Mouse (Mus musculus) hindbrain, embryonic 10.5 days (tissue): Measurements from ENCODE around the gene Fam117a. TPM values are rescaled to one million over a fixed set of nuclear protein-coding genes. Genes with fewer than 3 reads are reported as not detected.

Source experiments
- DNase-seq: peaks from one replicate; pipeline ENCODE4 v3.0.0-alpha.2; 2017; ENCODE audit warnings: low spot score
- H3K27ac ChIP-seq: fragments of 300-500 bp; sonication (generic); 2 replicates; pipeline ENCODE4 v1.5.1; 2016; ENCODE audit warnings: mild to moderate bottlenecking, moderate library complexity
- H3K27me3 ChIP-seq: fragments of 300-500 bp; sonication (generic); 2 replicates; pipeline ENCODE4 v1.6.1; 2016; ENCODE audit warnings: mild to moderate bottlenecking; ENCODE audit not compliant: poor library complexity, insufficient read depth, severe bottlenecking
- H3K36me3 ChIP-seq: fragments of 300-500 bp; sonication (generic); 2 replicates; pipeline ENCODE4 v1.6.1; 2016; ENCODE audit warnings: mild to moderate bottlenecking, moderate library complexity
- H3K4me1 ChIP-seq: fragments of 300-500 bp; sonication (generic); replicated peaks from 2 replicates; pipeline ENCODE4 v1.6.1; 2016; ENCODE audit warnings: mild to moderate bottlenecking
- H3K4me3 ChIP-seq: fragments of 300-500 bp; sonication (generic); 2 replicates; pipeline ENCODE4 v1.5.1; 2016; ENCODE audit warnings: mild to moderate bottlenecking, moderate library complexity
- H3K9me3 ChIP-seq: fragments of 300-500 bp; sonication (generic); 2 replicates; pipeline ENCODE4 v1.6.1; 2016; ENCODE audit warnings: mild to moderate bottlenecking, moderate library complexity
- WGBS: fragments of 180-500 bp; shearing (Covaris S2); methylation state at CpG from one replicate; pipeline ENCODE4 v1.1.7; 2016; 5-methylcytosine and 5-hydroxymethylcytosine counted together
- polyA plus RNA-seq: library from polyadenylated mRNA; unstranded; fragments of >200 nt; fragmentation: Nextera tagmentation; extraction: Ambion mirVana; gene quantifications from 2 replicates; pipeline ENCODE4 v1.2.1, GENCODE M21; 2016

Fam117a gene
- polyA plus RNA-seq, 1 experiment from 2014 or later = 10.8 TPM

DNA sequence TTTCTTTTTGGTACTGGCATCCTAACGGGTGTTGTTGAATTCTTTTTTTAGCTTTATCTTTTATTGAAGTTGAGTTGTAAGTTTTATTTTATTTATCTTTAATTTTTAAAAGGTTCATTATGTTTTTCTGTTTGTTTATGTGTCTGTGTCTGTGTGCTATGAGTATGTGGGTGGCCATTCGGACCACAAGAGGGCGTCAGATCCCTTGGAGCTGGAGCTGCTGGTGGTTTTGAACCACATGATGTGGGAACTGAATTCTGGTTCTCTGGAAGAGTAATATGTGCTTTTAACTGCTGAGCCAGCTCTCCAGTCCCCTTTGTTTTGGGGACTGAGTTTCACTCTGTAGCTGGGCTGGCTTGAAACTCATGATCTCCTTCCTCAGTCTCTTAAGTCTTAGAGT is 86.7 kb downstream of the Fam117a start:
- 83% methylated on average over 3 of the region's 3 CpGs for WGBS
- H3K4me1 ChIP-seq = no peaks in the 10 kb centered on the region
- H3K9me3 ChIP-seq = no peaks in the 10 kb centered on the region
- no peaks in the 10 kb centered on the region for H3K27me3 ChIP-seq
- DNase-seq = no peak
- no peak overlapping the region for H3K4me3 ChIP-seq
- no peak overlapping the region for H3K27ac ChIP-seq
- H3K36me3 ChIP-seq = peaks cover 31% of the 10 kb centered on the region

DNA sequence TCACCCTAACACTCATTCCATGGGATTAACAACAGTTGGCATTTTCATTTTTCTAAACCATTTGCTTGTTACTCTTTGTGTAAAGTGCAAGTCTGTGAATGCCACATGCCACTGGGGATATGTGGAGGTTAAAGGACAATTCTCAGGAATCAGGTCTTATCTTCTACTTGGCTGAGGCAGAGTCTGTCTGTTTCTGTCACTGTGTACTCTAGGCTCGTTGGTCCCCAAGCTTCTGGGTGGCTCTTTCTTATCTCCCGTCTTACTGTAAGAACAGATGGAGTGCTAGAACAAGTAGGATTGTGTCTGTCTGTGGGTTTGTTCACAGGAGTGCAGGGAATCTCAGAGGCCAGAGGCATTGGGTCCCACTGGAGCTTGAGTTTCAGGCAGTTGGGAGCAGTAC is 94.5 kb downstream of the Fam117a start:
- WGBS = 76% methylated on average over 2 of the region's 2 CpGs

More for the DNA sequence above, 94.5 kb downstream of the Fam117a start:
- no peak for DNase-seq
- Histone ChIP-seq H3K27me3 (no peaks in the 10 kb centered on the region), H3K36me3 (peaks cover 11% of the 10 kb centered on the region; the same call in 1 of the 2 replicates), H3K4me3 (no peak overlapping the region), H3K27ac (no peak overlapping the region), H3K4me1 (no peaks in the 10 kb centered on the region), H3K9me3 (no peaks in the 10 kb centered on the region)

Other genes starting within 250 kb of the Fam117a start
- gene Dlx3, start 216.9 kb upstream of the Fam117a start, polyA plus RNA-seq = 3.2 and 6.5 TPM in 2 replicates
- 0.25 and 0.31 TPM in 2 replicates for gene Dlx4, start 190.8 kb upstream of the Fam117a start, polyA plus RNA-seq
- gene Tac4, start 75.5 kb upstream of the Fam117a start, polyA plus RNA-seq = 0.12 TPM in 1 of 2 replicates, not detected in the other
- 79.0 and 84.9 TPM in 2 replicates for gene Kat7, start 26.8 kb upstream of the Fam117a start, polyA plus RNA-seq
- 119 TPM in 2 replicates for gene Slc35b1, start 47.7 kb downstream of the Fam117a start, polyA plus RNA-seq
- gene Spop, start 77.1 kb downstream of the Fam117a start, polyA plus RNA-seq = 143 and 167 TPM in 2 replicates
- 0.46 and 0.75 TPM in 2 replicates for gene Nxph3, start 177.6 kb downstream of the Fam117a start, polyA plus RNA-seq